ENCODE assay signal across 9 mouse cellular contexts in genomic region chr1:75447265-75448051, GRCm38 (mm10). TPM values are rescaled to one million over a fixed set of nuclear protein-coding genes. Genes with fewer than 3 reads are reported as not detected.
DNase-seq lines count a peak whose midpoint lies in the region; ATAC-seq and TF ChIP-seq lines count a peak whose summit lies in the region.
"Had no signal": no experiment of that assay in that cellular context is flagged by ENCODE, and none has a peak within 500 bp of the region (broad histone marks: within the 10 kb centered on the region; RNA-seq: fewer than 3 reads in every experiment).

No protein-coding gene starts in this region.

- TF ChIP-seq CTCF in lung, postnatal 0 days (IDR thresholded peaks at IDR 0.05) = no peak

- H3K27ac ChIP-seq in lung, postnatal 0 days (ENCODE audit: low read length) = no peak overlapping the region
- H3K27ac ChIP-seq in forebrain, embryonic 16.5 days (ENCODE audit: low read length) = no peak overlapping the region
- peak overlapping the region; percentile 57; the same call in 1 of the 2 replicates for H3K27ac ChIP-seq in liver, embryonic 12.5 days
- no peak overlapping the region; the same call in 1 of the 2 replicates for H3K27ac ChIP-seq in stomach, embryonic 15.5 days

- DNase-seq in lung, postnatal 0 days (ENCODE audit: low spot score) = no peak
- DNase-seq in lung, postnatal 25 days (ENCODE audit: low spot score) = no peak
- no peak for DNase-seq in adrenal gland, adult 2 months
- no peak for DNase-seq in thymus, adult 18-20 months
- no peak for DNase-seq in adrenal gland, postnatal 14 days

- H3K4me3 ChIP-seq in lung, postnatal 0 days (ENCODE audit: low read depth, low read length) = no peak overlapping the region
- H3K4me3 ChIP-seq in forebrain, embryonic 16.5 days (replicated peaks; ENCODE audit: low read length) = no peak overlapping the region
- peak overlapping the region; percentile 37 for H3K4me3 ChIP-seq in liver, embryonic 12.5 days
- H3K4me3 ChIP-seq in stomach, embryonic 15.5 days (replicated peaks) = peak overlapping the region; percentile 3; the same call in 1 of the 2 replicates

- no peak overlapping the region for H3K4me2 ChIP-seq in lung, postnatal 0 days (replicated peaks; ENCODE audit: low read depth, low read length)
- H3K4me2 ChIP-seq in forebrain, embryonic 16.5 days (ENCODE audit: low read length) = peak overlapping the region; percentile 35
- H3K4me2 ChIP-seq in liver, embryonic 12.5 days = peak overlapping the region; percentile 74
- H3K4me2 ChIP-seq in stomach, embryonic 15.5 days = peak overlapping the region; percentile 32

- peak; percentile 15; the same call in 1 of the 2 replicates for ATAC-seq in lung, postnatal 0 days
- ATAC-seq in forebrain, embryonic 16.5 days = peak; percentile 6
- peak; percentile 5; the same call in 1 of the 2 replicates for ATAC-seq in liver, embryonic 12.5 days
- ATAC-seq in stomach, embryonic 15.5 days (ENCODE audit: insufficient read depth, low FRiP score, low read depth) = no peak

- TF ChIP-seq EP300 in lung, postnatal 0 days (IDR thresholded peaks at IDR 0.05) = no peak

- H3K4me1 ChIP-seq in lung, postnatal 0 days (ENCODE audit: insufficient read depth, low read depth, low read length) = peaks cover 9% of the 10 kb centered on the region; the same call in 1 of the 2 replicates
- peaks cover 82% of the 10 kb centered on the region for H3K4me1 ChIP-seq in forebrain, embryonic 16.5 days (replicated peaks; ENCODE audit: control insufficient read depth, insufficient read depth, low read length)
- peaks cover 90% of the 10 kb centered on the region for H3K4me1 ChIP-seq in liver, embryonic 12.5 days
- H3K4me1 ChIP-seq in stomach, embryonic 15.5 days = peaks cover 63% of the 10 kb centered on the region

- H3K9ac ChIP-seq in lung, postnatal 0 days (replicated peaks; ENCODE audit: low read depth) = no peak overlapping the region
- no peak overlapping the region for H3K9ac ChIP-seq in forebrain, embryonic 16.5 days (replicated peaks; ENCODE audit: low read depth, low read length)
- peak overlapping the region; percentile 50 for H3K9ac ChIP-seq in liver, embryonic 12.5 days
- H3K9ac ChIP-seq in stomach, embryonic 15.5 days = no peak overlapping the region

- peaks cover 5% of the 10 kb centered on the region; the same call in 1 of the 2 replicates for H3K36me3 ChIP-seq in lung, postnatal 0 days (ENCODE audit: insufficient read depth, low read length)
- no peaks in the 10 kb centered on the region for H3K36me3 ChIP-seq in forebrain, embryonic 16.5 days (ENCODE audit: control insufficient read depth, insufficient read depth)
- H3K36me3 ChIP-seq in liver, embryonic 12.5 days = peaks cover 5% of the 10 kb centered on the region
- no peaks in the 10 kb centered on the region; the same call in 1 of the 2 replicates for H3K36me3 ChIP-seq in stomach, embryonic 15.5 days

- WGBS in lung, postnatal 0 days = 6% methylated on average over 10 of the region's 10 CpGs
- 6% methylated on average over 10 of the region's 10 CpGs for WGBS in forebrain, embryonic 16.5 days
- WGBS in liver, embryonic 12.5 days (ENCODE audit: insufficient replicate concordance) = under 1% methylated on average over 10 of the region's 10 CpGs
- WGBS in stomach, embryonic 15.5 days = 8% methylated on average over 10 of the region's 10 CpGs

- H3K27me3 ChIP-seq in lung, postnatal 0 days (replicated peaks; ENCODE audit: insufficient read depth, low read length) = peaks cover 55% of the 10 kb centered on the region
- H3K27me3 ChIP-seq in forebrain, embryonic 16.5 days (replicated peaks; ENCODE audit: control insufficient read depth, insufficient read depth, low read length) = peaks cover 28% of the 10 kb centered on the region
- H3K27me3 ChIP-seq in liver, embryonic 12.5 days (replicated peaks) = peaks cover 81% of the 10 kb centered on the region
- peaks cover 61% of the 10 kb centered on the region for H3K27me3 ChIP-seq in stomach, embryonic 15.5 days (replicated peaks)

- H3K9me3 ChIP-seq in lung, postnatal 0 days (ENCODE audit: low read length) = no peaks in the 10 kb centered on the region
- no peaks in the 10 kb centered on the region for H3K9me3 ChIP-seq in forebrain, embryonic 16.5 days (ENCODE audit: control insufficient read depth, low read length)
- no peaks in the 10 kb centered on the region for H3K9me3 ChIP-seq in liver, embryonic 12.5 days (replicated peaks)
- H3K9me3 ChIP-seq in stomach, embryonic 15.5 days = no peaks in the 10 kb centered on the region

RNA-seq across cellular contexts. Expression of gene Asic4, which starts 2.8 kb away (rescaled TPM):
- polyA plus RNA-seq in lung, postnatal 0 days (2015; fragmentation: Nextera tagmentation; extraction: Ambion mirVana) = not detected in 2 replicates
- 4.0 and 7.2 TPM in 2 replicates for polyA plus RNA-seq in forebrain, embryonic 16.5 days (2015; fragmentation: Nextera tagmentation; extraction: Ambion mirVana)
- polyA plus RNA-seq in liver, embryonic 12.5 days (2016; fragmentation: Nextera tagmentation; extraction: Ambion mirVana) = 0.83 and 1.3 TPM in 2 replicates
- polyA plus RNA-seq in stomach, embryonic 15.5 days (2015; fragmentation: Nextera tagmentation; extraction: Ambion mirVana) = 2.0 and 2.1 TPM in 2 replicates
- 1 to 10 TPM; 3.7 to 6.8 TPM for total RNA-seq in adrenal gland, adult 2 months (2021)
- polyA plus RNA-seq in adrenal gland, adult 2 months (2012; rRNA removed) = 9.5 and 13.6 TPM in 2 replicates
- total RNA-seq in adrenal gland, postnatal 14 days (2021) = 3.8 and 4.2 TPM in 2 replicates
- total RNA-seq: common myeloid progenitor, adult 5-6 weeks had no signal

RNA-seq across cellular contexts. Expression of gene Gmppa, which starts 11.7 kb away (rescaled TPM):
- 58.4 and 58.9 TPM in 2 replicates for polyA plus RNA-seq in lung, postnatal 0 days (2015; fragmentation: Nextera tagmentation; extraction: Ambion mirVana)
- 86.4 and 93.1 TPM in 2 replicates for polyA plus RNA-seq in forebrain, embryonic 16.5 days (2015; fragmentation: Nextera tagmentation; extraction: Ambion mirVana)
- polyA plus RNA-seq in liver, embryonic 12.5 days (2016; fragmentation: Nextera tagmentation; extraction: Ambion mirVana) = 44.0 and 47.9 TPM in 2 replicates
- 103 TPM in 2 replicates for polyA plus RNA-seq in stomach, embryonic 15.5 days (2015; fragmentation: Nextera tagmentation; extraction: Ambion mirVana)
- 10 to 100 TPM; 69.1 to 77.7 TPM for total RNA-seq in adrenal gland, adult 2 months (2021)
- 137 and 189 TPM in 2 replicates for polyA plus RNA-seq in adrenal gland, adult 2 months (2012; rRNA removed)
- 58.8 and 74.2 TPM in 2 replicates for total RNA-seq in adrenal gland, postnatal 14 days (2021)

RNA-seq across cellular contexts. Expression of gene Chpf, which starts 31.6 kb away (rescaled TPM):
- 31.2 and 31.6 TPM in 2 replicates for polyA plus RNA-seq in lung, postnatal 0 days (2015; fragmentation: Nextera tagmentation; extraction: Ambion mirVana)
- polyA plus RNA-seq in forebrain, embryonic 16.5 days (2015; fragmentation: Nextera tagmentation; extraction: Ambion mirVana) = 28.1 and 29.2 TPM in 2 replicates
- 13.0 and 14.5 TPM in 2 replicates for polyA plus RNA-seq in liver, embryonic 12.5 days (2016; fragmentation: Nextera tagmentation; extraction: Ambion mirVana)
- polyA plus RNA-seq in stomach, embryonic 15.5 days (2015; fragmentation: Nextera tagmentation; extraction: Ambion mirVana) = 40.9 and 41.9 TPM in 2 replicates
- 10 to 100 TPM; 50.9 to 57.8 TPM for total RNA-seq in adrenal gland, adult 2 months (2021)
- 250 and 268 TPM in 2 replicates for polyA plus RNA-seq in adrenal gland, adult 2 months (2012; rRNA removed)
- total RNA-seq in adrenal gland, postnatal 14 days (2021) = 40.7 and 47.0 TPM in 2 replicates

RNA-seq across cellular contexts. Expression of gene Tmem198, which starts 31.9 kb away (rescaled TPM):
- polyA plus RNA-seq in lung, postnatal 0 days (2015; fragmentation: Nextera tagmentation; extraction: Ambion mirVana) = 1.1 and 1.3 TPM in 2 replicates
- polyA plus RNA-seq in forebrain, embryonic 16.5 days (2015; fragmentation: Nextera tagmentation; extraction: Ambion mirVana) = 59.8 and 60.5 TPM in 2 replicates
- polyA plus RNA-seq in liver, embryonic 12.5 days (2016; fragmentation: Nextera tagmentation; extraction: Ambion mirVana) = 0.18 and 0.20 TPM in 2 replicates
- polyA plus RNA-seq in stomach, embryonic 15.5 days (2015; fragmentation: Nextera tagmentation; extraction: Ambion mirVana) = 2.3 and 2.7 TPM in 2 replicates
- 1 to 10 TPM; 2.5 to 2.8 TPM for total RNA-seq in adrenal gland, adult 2 months (2021)
- polyA plus RNA-seq in adrenal gland, adult 2 months (2012; rRNA removed) = 15.0 and 17.4 TPM in 2 replicates
- 2.9 and 3.3 TPM in 2 replicates for total RNA-seq in adrenal gland, postnatal 14 days (2021)

RNA-seq across cellular contexts. Expression of gene Obsl1, which starts 58.8 kb away (rescaled TPM):
- polyA plus RNA-seq in lung, postnatal 0 days (2015; fragmentation: Nextera tagmentation; extraction: Ambion mirVana) = 25.8 and 33.9 TPM in 2 replicates
- 19.6 and 21.6 TPM in 2 replicates for polyA plus RNA-seq in forebrain, embryonic 16.5 days (2015; fragmentation: Nextera tagmentation; extraction: Ambion mirVana)
- 25.2 and 27.9 TPM in 2 replicates for polyA plus RNA-seq in liver, embryonic 12.5 days (2016; fragmentation: Nextera tagmentation; extraction: Ambion mirVana)
- polyA plus RNA-seq in stomach, embryonic 15.5 days (2015; fragmentation: Nextera tagmentation; extraction: Ambion mirVana) = 75.1 and 84.0 TPM in 2 replicates
- total RNA-seq in adrenal gland, adult 2 months (2021) = 10 to 100 TPM; 35.9 to 56.6 TPM
- 81.5 and 101 TPM in 2 replicates for polyA plus RNA-seq in adrenal gland, adult 2 months (2012; rRNA removed)
- total RNA-seq in adrenal gland, postnatal 14 days (2021) = 98.3 and 99.4 TPM in 2 replicates

Comparison
In these comparisons a context has a peak if more than half of its experiments do, and no peak if none do; other contexts are left out.
1. H3K4me3 ChIP-seq: peak in liver, embryonic 12.5 days (single experiment) and stomach, embryonic 15.5 days (single experiment); none in lung, postnatal 0 days (single experiment) and forebrain, embryonic 16.5 days (single experiment).